Mouse (Mus musculus): Measurements from ENCODE around the gene Kdf1. TPM values are rescaled to one million over a fixed set of nuclear protein-coding genes. Genes with fewer than 3 reads are reported as not detected.

Kdf1 gene
- polyA plus RNA-seq, 1 experiment from 2014 or later: 33.3 TPM

- no peak overlapping the region for H3K9ac ChIP-seq (ENCODE audit: low read length)
- ATAC-seq (ENCODE audit: low read depth): no peak
- no peaks in the 10 kb centered on the region for H3K27me3 ChIP-seq (ENCODE audit: control insufficient read depth, insufficient read depth, low read depth, low read length)
- no peaks in the 10 kb centered on the region for H3K4me1 ChIP-seq (replicated peaks; ENCODE audit: control insufficient read depth, insufficient read depth, low read length)
- H3K36me3 ChIP-seq (ENCODE audit: control insufficient read depth, insufficient read depth, low read length): no peaks in the 10 kb centered on the region
- H3K4me3 ChIP-seq (ENCODE audit: low read length): no peak overlapping the region
- H3K27ac ChIP-seq (ENCODE audit: low read length): no peak overlapping the region
- WGBS: 20% methylated on average over 8 of the region's 8 CpGs
- 0 out of 2 replicates have a peak, but pooled peaks cover 2% of the 10 kb centered on the region for H3K9me3 ChIP-seq (ENCODE audit: control insufficient read depth, low read length)
- H3K4me2 ChIP-seq (ENCODE audit: low read depth, low read length): no peak overlapping the region
Measured at GRCm38 (mm10) chr4:133567251-133567650, 48.5 kb downstream of the Kdf1 start.

GRCm38 (mm10) chr4:133569291-133570065 lies 50.7 kb downstream of the Kdf1 start:
- Histone ChIP-seq H3K4me1 (replicated peaks; ENCODE audit: control insufficient read depth, insufficient read depth, low read length) (no peaks in the 10 kb centered on the region), H3K4me3 (ENCODE audit: low read length) (no peak overlapping the region), H3K27ac (ENCODE audit: low read length) (no peak overlapping the region), H3K36me3 (ENCODE audit: control insufficient read depth, insufficient read depth, low read length) (no peaks in the 10 kb centered on the region), H3K9me3 (ENCODE audit: control insufficient read depth, low read length) (0 out of 2 replicates have a peak, but pooled peaks cover under 1% of the 10 kb centered on the region), H3K9ac (ENCODE audit: low read length) (no peak overlapping the region), H3K4me2 (ENCODE audit: low read depth, low read length) (no peak overlapping the region; the same call in 1 of the 2 replicates), H3K27me3 (ENCODE audit: control insufficient read depth, insufficient read depth, low read depth, low read length) (no peaks in the 10 kb centered on the region)
- ATAC-seq (ENCODE audit: low read depth): no peak
- 78% methylated on average over 10 of the region's 10 CpGs for WGBS

DNA sequence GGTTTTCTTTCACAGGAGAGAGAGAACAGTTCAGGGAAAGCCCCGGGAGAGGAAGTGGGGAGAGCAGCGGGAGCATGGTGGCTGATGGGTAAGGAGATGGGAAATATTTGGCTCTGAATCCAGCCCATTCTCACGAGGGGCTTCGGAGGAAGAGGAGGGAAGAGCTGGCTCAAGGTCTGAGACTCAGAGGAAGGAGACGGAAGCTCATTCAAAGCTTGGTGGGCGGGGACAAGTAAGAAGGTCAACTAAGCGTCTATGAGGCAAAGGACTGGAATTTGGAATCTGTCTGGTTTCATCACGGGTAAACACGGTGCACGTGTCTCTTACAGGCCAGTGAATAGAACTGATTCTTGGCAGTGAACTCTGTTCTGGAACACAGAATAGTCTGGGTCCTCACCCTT lies 51.3 kb downstream of the Kdf1 start:
- no peak overlapping the region for H3K27ac ChIP-seq (ENCODE audit: low read length)
- 46% methylated on average over 10 of the region's 10 CpGs for WGBS
- no peaks in the 10 kb centered on the region; the same call in 1 of the 2 replicates for H3K4me1 ChIP-seq (replicated peaks; ENCODE audit: control insufficient read depth, insufficient read depth, low read length)
- H3K27me3 ChIP-seq (ENCODE audit: control insufficient read depth, insufficient read depth, low read depth, low read length): no peaks in the 10 kb centered on the region
- H3K4me2 ChIP-seq (ENCODE audit: low read depth, low read length): no peak overlapping the region; the same call in 1 of the 2 replicates
- H3K36me3 ChIP-seq (ENCODE audit: control insufficient read depth, insufficient read depth, low read length): no peaks in the 10 kb centered on the region
- no peak overlapping the region for H3K9ac ChIP-seq (ENCODE audit: low read length)
- no peak overlapping the region for H3K4me3 ChIP-seq (ENCODE audit: low read length)
- no peaks in the 10 kb centered on the region for H3K9me3 ChIP-seq (ENCODE audit: control insufficient read depth, low read length)
- no peak for ATAC-seq (ENCODE audit: low read depth)

DNA sequence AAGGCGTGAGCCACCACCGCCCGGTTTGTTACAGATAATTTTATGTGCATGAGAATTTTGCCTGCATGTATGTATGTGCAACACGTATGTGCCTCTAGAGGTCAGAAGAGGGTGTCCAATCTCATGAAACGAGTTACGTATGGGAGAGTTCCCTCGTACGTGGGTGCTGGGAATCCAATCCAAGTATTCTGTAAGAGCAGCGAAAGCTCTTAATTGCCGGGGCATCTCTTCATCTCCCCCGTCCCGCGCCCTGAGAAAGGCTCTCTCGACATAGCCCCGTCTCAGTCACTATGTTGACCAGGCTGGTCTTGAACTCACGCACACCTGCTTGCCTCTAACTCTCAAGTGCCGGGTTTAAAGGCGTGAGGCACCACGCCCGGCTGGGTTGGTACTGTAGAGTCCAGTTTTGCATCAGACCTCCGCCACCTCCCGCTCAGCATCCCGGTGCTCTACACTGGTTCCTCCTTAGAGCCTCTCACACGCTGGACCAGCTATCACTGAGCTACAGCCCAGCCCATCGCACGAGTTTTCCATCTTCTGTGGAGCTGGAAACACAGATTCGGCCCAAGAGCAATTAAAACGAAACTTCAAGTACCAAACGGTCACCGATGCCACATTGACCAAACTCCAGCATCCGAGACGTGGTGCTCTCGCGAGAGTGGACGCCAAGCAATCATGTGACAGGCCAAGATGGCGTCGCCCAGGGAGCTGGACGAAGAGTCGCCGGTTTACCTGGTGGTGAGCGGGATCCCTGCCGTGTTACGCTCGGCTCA lies 55.5 kb downstream of the Kdf1 start, which contains the start of gene Gpatch3:
Gene Gpatch3, plus strand, starts transcription at position 676 of the 773 bp plus-strand sequence.
- H3K4me2 ChIP-seq (ENCODE audit: low read depth, low read length): peak within 1 kb of the TSS; percentile 96
- H3K27me3 ChIP-seq (ENCODE audit: control insufficient read depth, insufficient read depth, low read depth, low read length): no peaks in the 10 kb centered on the region
- peak; percentile 94 for ATAC-seq (ENCODE audit: low read depth)
- whole genome bisulfite sequencing: 6% methylated on average over 44 of the region's 44 CpGs
- H3K4me1 ChIP-seq (replicated peaks; ENCODE audit: control insufficient read depth, insufficient read depth, low read length): peaks cover 5% of the 10 kb centered on the region
- no peaks in the 10 kb centered on the region for H3K9me3 ChIP-seq (ENCODE audit: control insufficient read depth, low read length)
- peak within 1 kb of the TSS; percentile 56 for H3K27ac ChIP-seq (ENCODE audit: low read length)
- peak within 1 kb of the TSS; percentile 71 for H3K4me3 ChIP-seq (ENCODE audit: low read length)
- H3K9ac ChIP-seq (ENCODE audit: low read length): peak within 1 kb of the TSS; percentile 79
- H3K36me3 ChIP-seq (ENCODE audit: control insufficient read depth, insufficient read depth, low read length): peaks cover 11% of the 10 kb centered on the region

- H3K4me2 ChIP-seq (ENCODE audit: low read depth, low read length): peak overlapping the region; percentile 96
- peak; percentile 56 for ATAC-seq (ENCODE audit: low read depth)
- H3K4me3 ChIP-seq (ENCODE audit: low read length): peak overlapping the region; percentile 71
- peak overlapping the region; percentile 79 for H3K9ac ChIP-seq (ENCODE audit: low read length)
- H3K9me3 ChIP-seq (ENCODE audit: control insufficient read depth, low read length): no peaks in the 10 kb centered on the region
- WGBS: 0% methylated on average over 39 of the region's 41 CpGs
- H3K36me3 ChIP-seq (ENCODE audit: control insufficient read depth, insufficient read depth, low read length): peaks cover 11% of the 10 kb centered on the region
- H3K4me1 ChIP-seq (replicated peaks; ENCODE audit: control insufficient read depth, insufficient read depth, low read length): peaks cover 5% of the 10 kb centered on the region
- H3K27me3 ChIP-seq (ENCODE audit: control insufficient read depth, insufficient read depth, low read depth, low read length): no peaks in the 10 kb centered on the region
- H3K27ac ChIP-seq (ENCODE audit: low read length): peak overlapping the region; percentile 56; the same call in 1 of the 2 replicates
Measured at GRCm38 (mm10) chr4:133574843-133575202, 56.1 kb downstream of the Kdf1 start.

DNA sequence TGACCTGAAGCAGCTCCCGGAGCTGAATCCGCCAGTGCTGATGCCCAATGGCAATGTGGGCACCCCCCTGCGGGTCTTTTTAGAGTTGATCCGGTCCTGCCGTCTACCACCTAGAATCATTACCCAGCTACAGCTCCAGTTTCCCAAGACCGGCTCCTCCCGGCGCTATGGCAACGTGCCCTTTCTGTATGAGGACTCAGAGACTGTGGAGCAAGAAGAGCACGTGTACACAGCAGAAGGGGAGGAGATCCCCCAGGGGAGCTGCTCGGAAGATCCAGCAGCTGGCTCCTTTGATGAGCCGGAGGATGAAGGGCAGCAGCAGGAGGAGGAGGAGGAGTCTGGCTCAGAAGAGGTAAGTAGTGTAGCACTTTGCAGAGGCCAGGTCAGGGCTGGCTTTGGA lies 59.2 kb downstream of the Kdf1 start:
- Histone ChIP-seq H3K4me1 (replicated peaks; ENCODE audit: control insufficient read depth, insufficient read depth, low read length) (peaks cover 5% of the 10 kb centered on the region), H3K27me3 (ENCODE audit: control insufficient read depth, insufficient read depth, low read depth, low read length) (no peaks in the 10 kb centered on the region), H3K9me3 (ENCODE audit: control insufficient read depth, low read length) (no peaks in the 10 kb centered on the region), H3K4me3 (ENCODE audit: low read length) (no peak overlapping the region), H3K36me3 (ENCODE audit: control insufficient read depth, insufficient read depth, low read length) (peaks cover 15% of the 10 kb centered on the region), H3K9ac (ENCODE audit: low read length) (no peak overlapping the region), H3K4me2 (ENCODE audit: low read depth, low read length) (no peak overlapping the region), H3K27ac (ENCODE audit: low read length) (no peak overlapping the region)
- WGBS: 78% methylated on average over 12 of the region's 12 CpGs
- ATAC-seq (ENCODE audit: low read depth): no peak

Small RNAs within 50 kb of the gene (microRNA-seq; reads per million reads assigned to microRNA genes)
- not detected for gene Gm23158

Other genes starting within 250 kb of the Kdf1 start
- gene Tmem222, start 241.2 kb upstream of the Kdf1 start, polyA plus RNA-seq (2015; fragmentation: Nextera tagmentation; extraction: Ambion mirVana): 75.9 and 79.3 TPM in 2 replicates
- gene Wdtc1, start 165.5 kb upstream of the Kdf1 start, polyA plus RNA-seq (2015; fragmentation: Nextera tagmentation; extraction: Ambion mirVana): 11.3 and 11.8 TPM in 2 replicates
- 8.8 and 9.5 TPM in 2 replicates for gene Slc9a1, start 149.3 kb upstream of the Kdf1 start, polyA plus RNA-seq (2015; fragmentation: Nextera tagmentation; extraction: Ambion mirVana)
- gene Tent5b, start 38.8 kb upstream of the Kdf1 start, polyA plus RNA-seq (2015; fragmentation: Nextera tagmentation; extraction: Ambion mirVana): 1.6 and 1.9 TPM in 2 replicates
- 0.18 and 0.79 TPM in 2 replicates for gene Trnp1, start 20.4 kb upstream of the Kdf1 start, polyA plus RNA-seq (2015; fragmentation: Nextera tagmentation; extraction: Ambion mirVana)
- 261 and 267 TPM in 2 replicates for gene Nudc, start 27.0 kb downstream of the Kdf1 start, polyA plus RNA-seq (2015; fragmentation: Nextera tagmentation; extraction: Ambion mirVana)
- gene Nr0b2, start 34.4 kb downstream of the Kdf1 start, polyA plus RNA-seq (2015; fragmentation: Nextera tagmentation; extraction: Ambion mirVana): 0.57 and 0.62 TPM in 2 replicates
- 5.6 and 6.5 TPM in 2 replicates for gene Gpatch3, start 55.8 kb downstream of the Kdf1 start, polyA plus RNA-seq (2015; fragmentation: Nextera tagmentation; extraction: Ambion mirVana)
- gene Gpn2, start 65.4 kb downstream of the Kdf1 start, polyA plus RNA-seq (2015; fragmentation: Nextera tagmentation; extraction: Ambion mirVana): 17.1 and 18.9 TPM in 2 replicates
- 21.6 and 29.3 TPM in 2 replicates for gene Sfn, start 83.2 kb downstream of the Kdf1 start, polyA plus RNA-seq (2015; fragmentation: Nextera tagmentation; extraction: Ambion mirVana)
- gene Zdhhc18, start 131.2 kb downstream of the Kdf1 start, polyA plus RNA-seq (2015; fragmentation: Nextera tagmentation; extraction: Ambion mirVana): 3.1 and 3.3 TPM in 2 replicates
- gene Pigv, start 153.7 kb downstream of the Kdf1 start, polyA plus RNA-seq (2015; fragmentation: Nextera tagmentation; extraction: Ambion mirVana): 20.1 and 20.7 TPM in 2 replicates
- 28.4 and 28.9 TPM in 2 replicates for gene Arid1a, start 237.8 kb downstream of the Kdf1 start, polyA plus RNA-seq (2015; fragmentation: Nextera tagmentation; extraction: Ambion mirVana)

Data from lung, embryonic 16.5 days (tissue).